Mouse (Mus musculus): ENCODE data around the gene Tspan9.

Gene Tspan9

GRCm38 (mm10) chr6:127924750-127925149 is 218.6 kb downstream of the Tspan9 start:
- DNase-seq (ENCODE audit: low read depth, low spot score): no peak

- no peak for DNase-seq (ENCODE audit: low read depth, low spot score)
Measured at GRCm38 (mm10) chr6:127923296-127923695, 220.1 kb downstream of the Tspan9 start.

- no peak for DNase-seq (ENCODE audit: low read depth, low spot score)
Measured at GRCm38 (mm10) chr6:127921996-127922395, 221.4 kb downstream of the Tspan9 start.

- DNase-seq (ENCODE audit: low read depth, low spot score): peak; percentile 73
Measured at GRCm38 (mm10) chr6:127920652-127921051, 222.7 kb downstream of the Tspan9 start.

DNA sequence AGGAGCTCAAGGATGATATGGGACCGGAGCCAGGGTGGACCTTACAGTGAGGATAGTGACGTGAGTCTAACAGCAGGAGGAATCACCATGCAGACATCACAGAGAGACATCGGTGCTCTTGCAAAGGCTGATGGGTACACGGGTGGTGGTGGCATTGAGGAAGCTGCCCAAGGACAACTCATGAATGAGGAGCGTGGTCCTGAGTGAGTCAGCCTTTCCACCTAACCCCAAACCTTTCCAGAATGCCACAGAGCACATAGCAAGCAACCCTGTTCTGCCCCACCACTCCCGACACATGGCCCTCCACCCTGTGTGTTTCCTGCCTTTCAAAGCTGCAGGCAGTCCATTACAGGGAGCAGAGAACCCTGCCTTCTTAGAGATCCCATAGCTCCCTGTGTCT is 223.9 kb downstream of the Tspan9 start:
- DNase-seq (ENCODE audit: low read depth, low spot score): no peak

GRCm38 (mm10) chr6:127917712-127918111 is 225.7 kb downstream of the Tspan9 start:
- DNase-seq (ENCODE audit: low read depth, low spot score): no peak

GRCm38 (mm10) chr6:127916993-127917392 is 226.4 kb downstream of the Tspan9 start:
- no peak for DNase-seq (ENCODE audit: low read depth, low spot score)

DNA sequence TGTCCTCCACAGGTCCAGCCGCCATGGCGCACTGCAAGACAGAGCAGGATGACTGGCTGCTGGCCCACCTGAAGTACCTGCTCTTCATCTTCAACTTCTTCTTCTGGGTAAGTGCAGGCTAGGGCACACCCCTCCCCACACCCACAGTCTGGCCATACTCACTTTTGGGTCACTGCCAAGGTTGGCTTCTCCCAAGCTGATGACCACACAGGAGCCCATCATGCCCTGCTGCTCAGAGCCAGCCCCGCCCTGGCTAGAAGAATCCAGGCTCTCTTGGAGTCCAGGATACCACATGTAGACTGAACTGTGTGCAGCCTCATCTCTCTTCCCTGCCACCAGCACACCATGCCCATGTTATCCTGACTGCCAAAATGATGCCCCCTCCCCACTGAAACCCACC is 230.5 kb downstream of the Tspan9 start:
- no peak for DNase-seq (ENCODE audit: low read depth, low spot score)

DNA sequence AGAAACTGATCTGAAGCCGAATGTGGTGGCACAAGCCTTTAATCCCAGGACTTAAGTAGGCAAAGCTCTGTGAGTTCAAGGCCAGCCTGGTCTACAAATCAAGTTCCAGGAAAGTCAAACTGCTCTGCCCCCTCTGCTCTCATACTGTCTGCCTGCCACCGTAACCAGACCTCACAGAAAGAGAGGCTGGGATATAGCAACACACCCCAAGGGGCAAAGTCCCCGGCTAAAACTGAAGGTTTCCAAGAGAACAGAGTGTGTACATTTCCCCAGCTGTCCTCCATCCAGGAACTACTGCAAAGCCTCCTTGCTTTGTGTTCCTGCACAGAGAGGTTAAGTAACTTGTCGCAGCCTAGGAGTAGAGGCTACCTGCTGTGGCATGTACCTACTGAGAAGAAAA is 231.7 kb downstream of the Tspan9 start:
- no peak for DNase-seq (ENCODE audit: low read depth, low spot score)
